Mouse (Mus musculus) lung, postnatal 0 days (tissue): Measurements from ENCODE around the gene Cpne8. TPM values are rescaled to one million over a fixed set of nuclear protein-coding genes. Genes with fewer than 3 reads are reported as not detected.

Source experiments
- ATAC-seq: fragments of 200-750 bp; cut with Nextera tagmentation; 2 replicates; pipeline ENCODE4 v1.8.0; 2017; ENCODE audit warnings: moderate library complexity
- DNase-seq: peaks from one replicate; pipeline ENCODE4 v3.0.0-alpha.2; 2016; ENCODE audit warnings: low spot score
- H3K27ac ChIP-seq: fragments of 300-500 bp; sonication (generic); 2 replicates; pipeline ENCODE4 v1.5.1; 2014; ENCODE audit warnings: antibody characterized with exemption, mild to moderate bottlenecking, low read length, mixed read lengths
- H3K27me3 ChIP-seq: fragments of 300-500 bp; sonication (generic); replicated peaks from 2 replicates; pipeline ENCODE4 v1.6.1; 2014; ENCODE audit warnings: low read length, mixed read lengths; ENCODE audit not compliant: insufficient read depth
- H3K36me3 ChIP-seq: fragments of 300-500 bp; sonication (generic); 2 replicates; pipeline ENCODE4 v1.6.1; 2014; ENCODE audit warnings: low read length, mixed read lengths; ENCODE audit not compliant: insufficient read depth
- H3K4me1 ChIP-seq: fragments of 300-500 bp; sonication (generic); 2 replicates; pipeline ENCODE4 v1.6.1; 2014; ENCODE audit warnings: antibody characterized with exemption, low read depth, low read length, mixed read lengths; ENCODE audit not compliant: insufficient read depth
- H3K4me2 ChIP-seq: fragments of 300-500 bp; sonication (generic); replicated peaks from 2 replicates; pipeline ENCODE4 v1.6.1; 2014; ENCODE audit warnings: low read depth, mild to moderate bottlenecking, low read length, moderate library complexity, mixed read lengths
- H3K4me3 ChIP-seq: fragments of 300-500 bp; sonication (generic); 2 replicates; pipeline ENCODE4 v1.5.1; 2014; ENCODE audit warnings: low read depth, low read length
- H3K9ac ChIP-seq: fragments of 300-500 bp; sonication (generic); replicated peaks from 2 replicates; pipeline ENCODE4 v1.6.1; 2014; ENCODE audit warnings: low read depth, mild to moderate bottlenecking
- H3K9me3 ChIP-seq: fragments of 300-500 bp; sonication (generic); 2 replicates; pipeline ENCODE4 v1.6.1; 2016; ENCODE audit warnings: low read length, mixed read lengths
- CTCF ChIP-seq: IDR thresholded peaks from 2 replicates; pipeline ENCODE4 v1.5.1; 2016; ENCODE audit warnings: antibody characterized with exemption, mild to moderate bottlenecking
- EP300 ChIP-seq: IDR thresholded peaks from 2 replicates; pipeline ENCODE4 v1.6.1; 2016; ENCODE audit warnings: antibody characterized with exemption, mild to moderate bottlenecking, control low read depth
- WGBS: fragments of 180-500 bp; shearing (Covaris S2); extraction: QIAGEN DNeasy Blood & Tissue Kit; methylation state at CpG from one replicate; pipeline ENCODE4 v1.1.7; 2014; 5-methylcytosine and 5-hydroxymethylcytosine counted together
- polyA plus RNA-seq: library from polyadenylated mRNA; unstranded; fragments of >200 nt; fragmentation: Nextera tagmentation; extraction: Ambion mirVana; gene quantifications from 2 replicates; pipeline ENCODE4 v1.2.1, GENCODE M21; 2015

Cpne8 gene
- polyA plus RNA-seq, 1 experiment from 2014 or later = 46.0 TPM

GRCm38 (mm10) chr15:90569246-90569645 is 110.0 kb downstream of the Cpne8 start:
- Histone ChIP-seq H3K9ac (no peak overlapping the region), H3K36me3 (no peaks in the 10 kb centered on the region), H3K4me3 (no peak overlapping the region), H3K27me3 (no peaks in the 10 kb centered on the region), H3K4me1 (no peaks in the 10 kb centered on the region), H3K27ac (no peak overlapping the region), H3K9me3 (no peaks in the 10 kb centered on the region), H3K4me2 (no peak overlapping the region)
- DNase-seq (no peak), ATAC-seq (no peak)
- no peak for TF ChIP-seq CTCF
- TF ChIP-seq EP300 = no peak
- WGBS = 86% methylated on average over 4 of the region's 4 CpGs

DNA sequence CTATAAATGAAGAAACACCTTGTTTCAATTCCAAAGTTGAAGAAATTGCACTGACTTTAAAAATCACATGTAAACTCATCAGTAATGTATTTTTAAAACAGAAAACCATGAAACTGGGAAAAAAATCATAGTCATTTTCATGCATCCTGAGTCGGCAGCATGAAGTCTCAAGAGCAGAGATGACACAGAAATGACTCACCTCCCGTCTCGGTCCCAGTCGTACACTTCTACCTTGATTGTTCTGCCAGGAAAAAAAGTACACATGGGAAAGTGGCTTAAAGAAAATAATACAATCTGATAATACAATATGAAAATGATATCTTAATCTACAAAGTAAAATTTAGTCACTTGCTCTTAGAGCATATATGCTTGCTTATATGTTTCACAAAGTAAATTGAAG is 111.2 kb downstream of the Cpne8 start:
- ATAC-seq = no peak
- Histone ChIP-seq H3K9ac (no peak overlapping the region), H3K4me1 (no peaks in the 10 kb centered on the region), H3K27ac (no peak overlapping the region), H3K9me3 (no peaks in the 10 kb centered on the region), H3K27me3 (no peaks in the 10 kb centered on the region), H3K36me3 (no peaks in the 10 kb centered on the region), H3K4me2 (no peak overlapping the region), H3K4me3 (no peak overlapping the region)
- TF ChIP-seq EP300 = no peak
- TF ChIP-seq CTCF = no peak
- no peak for DNase-seq
- WGBS = 69% methylated on average over 4 of the region's 4 CpGs

DNA sequence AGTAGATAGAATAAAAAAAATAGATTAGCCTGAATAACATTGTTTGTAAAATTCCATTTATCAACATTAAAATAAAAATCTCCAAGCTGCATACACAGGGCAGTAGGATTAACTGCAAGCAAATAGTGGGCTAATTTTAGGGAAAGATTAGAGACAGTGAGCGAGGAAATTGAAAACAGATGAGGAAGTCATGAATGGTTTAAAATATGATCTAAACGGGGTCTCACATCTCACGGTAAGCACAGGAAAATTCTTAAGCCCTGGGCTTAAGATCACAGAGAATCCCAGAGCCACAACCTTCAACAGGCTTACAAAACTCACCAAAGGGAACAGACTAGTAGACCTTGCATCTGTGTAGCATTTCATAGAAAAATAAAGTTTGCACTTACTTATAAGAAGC is 115.2 kb downstream of the Cpne8 start:
- Histone ChIP-seq H3K9ac (no peak overlapping the region), H3K4me2 (no peak overlapping the region), H3K36me3 (no peaks in the 10 kb centered on the region), H3K27me3 (no peaks in the 10 kb centered on the region), H3K9me3 (no peaks in the 10 kb centered on the region), H3K27ac (no peak overlapping the region), H3K4me1 (no peaks in the 10 kb centered on the region), H3K4me3 (no peak overlapping the region)
- WGBS = 53% methylated on average over 3 of the region's 3 CpGs
- TF ChIP-seq CTCF (no peak), EP300 (no peak)
- ATAC-seq (no peak), DNase-seq (no peak)

GRCm38 (mm10) chr15:90561613-90562012 is 117.6 kb downstream of the Cpne8 start:
- ATAC-seq (no peak), DNase-seq (no peak)
- Histone ChIP-seq H3K36me3 (no peaks in the 10 kb centered on the region), H3K27me3 (no peaks in the 10 kb centered on the region), H3K4me1 (no peaks in the 10 kb centered on the region), H3K27ac (no peak overlapping the region), H3K9ac (no peak overlapping the region), H3K4me3 (no peak overlapping the region), H3K4me2 (no peak overlapping the region), H3K9me3 (no peaks in the 10 kb centered on the region)
- TF ChIP-seq CTCF (no peak), EP300 (no peak)
- WGBS = 75% methylated on average over 12 of the region's 12 CpGs

GRCm38 (mm10) chr15:90548589-90548988 is 130.6 kb downstream of the Cpne8 start:
- 90% methylated on average over 7 of the region's 7 CpGs for WGBS
- DNase-seq (no peak), ATAC-seq (no peak)

GRCm38 (mm10) chr15:90543447-90543846 is 135.8 kb downstream of the Cpne8 start:
- H3K9ac ChIP-seq = no peak overlapping the region
- H3K27me3 ChIP-seq = no peaks in the 10 kb centered on the region
- no peak overlapping the region for H3K27ac ChIP-seq
- DNase-seq (no peak), ATAC-seq (no peak)
- 37% methylated on average over 5 of the region's 5 CpGs for WGBS
- no peak overlapping the region for H3K4me2 ChIP-seq
- no peaks in the 10 kb centered on the region for H3K4me1 ChIP-seq
- no peaks in the 10 kb centered on the region for H3K9me3 ChIP-seq
- H3K4me3 ChIP-seq = no peak overlapping the region
- TF ChIP-seq CTCF (no peak), EP300 (no peak)
- no peaks in the 10 kb centered on the region for H3K36me3 ChIP-seq

More at GRCm38 (mm10) chr15:90548589-90548988, 130.6 kb downstream of the Cpne8 start:
- no peaks in the 10 kb centered on the region for H3K27me3 ChIP-seq
- H3K36me3 ChIP-seq = no peaks in the 10 kb centered on the region
- H3K4me2 ChIP-seq = no peak overlapping the region
- no peaks in the 10 kb centered on the region for H3K9me3 ChIP-seq
- no peak overlapping the region for H3K9ac ChIP-seq
- H3K4me3 ChIP-seq = no peak overlapping the region
- no peaks in the 10 kb centered on the region for H3K4me1 ChIP-seq
- TF ChIP-seq EP300 (no peak), CTCF (no peak)
- no peak overlapping the region for H3K27ac ChIP-seq

DNA sequence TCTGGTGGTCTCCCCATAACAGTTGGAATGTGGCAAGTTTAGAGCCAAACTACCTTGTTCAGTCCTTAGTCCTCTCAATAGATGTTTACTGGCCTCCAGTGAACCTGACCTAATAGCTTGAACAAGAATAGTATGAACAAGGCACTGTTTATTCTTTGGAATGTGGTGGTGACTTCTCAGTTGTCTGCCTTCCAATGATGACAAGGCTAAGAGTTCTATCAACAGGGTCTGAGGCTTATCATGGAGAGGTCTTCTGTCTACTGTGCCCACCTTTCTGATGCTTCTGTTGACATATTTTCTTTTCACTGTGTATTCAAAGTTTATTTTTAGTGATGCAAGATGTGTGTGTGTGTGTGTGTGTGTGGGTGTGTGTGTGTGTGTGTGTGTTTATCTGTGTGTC is 137.1 kb downstream of the Cpne8 start:
- no peak for ATAC-seq
- Histone ChIP-seq H3K27me3 (no peaks in the 10 kb centered on the region), H3K4me1 (no peaks in the 10 kb centered on the region), H3K36me3 (no peaks in the 10 kb centered on the region), H3K9me3 (no peaks in the 10 kb centered on the region), H3K27ac (no peak overlapping the region), H3K4me3 (no peak overlapping the region), H3K9ac (no peak overlapping the region), H3K4me2 (no peak overlapping the region)
- DNase-seq = no peak
- TF ChIP-seq EP300 (no peak), CTCF (no peak)
